Mouse (Mus musculus): ENCODE measurements around the gene Mdm2.
A peak's percentile ranks its signal among the peaks of the same experiment; 100 is the strongest.

Gene Mdm2

DNA sequence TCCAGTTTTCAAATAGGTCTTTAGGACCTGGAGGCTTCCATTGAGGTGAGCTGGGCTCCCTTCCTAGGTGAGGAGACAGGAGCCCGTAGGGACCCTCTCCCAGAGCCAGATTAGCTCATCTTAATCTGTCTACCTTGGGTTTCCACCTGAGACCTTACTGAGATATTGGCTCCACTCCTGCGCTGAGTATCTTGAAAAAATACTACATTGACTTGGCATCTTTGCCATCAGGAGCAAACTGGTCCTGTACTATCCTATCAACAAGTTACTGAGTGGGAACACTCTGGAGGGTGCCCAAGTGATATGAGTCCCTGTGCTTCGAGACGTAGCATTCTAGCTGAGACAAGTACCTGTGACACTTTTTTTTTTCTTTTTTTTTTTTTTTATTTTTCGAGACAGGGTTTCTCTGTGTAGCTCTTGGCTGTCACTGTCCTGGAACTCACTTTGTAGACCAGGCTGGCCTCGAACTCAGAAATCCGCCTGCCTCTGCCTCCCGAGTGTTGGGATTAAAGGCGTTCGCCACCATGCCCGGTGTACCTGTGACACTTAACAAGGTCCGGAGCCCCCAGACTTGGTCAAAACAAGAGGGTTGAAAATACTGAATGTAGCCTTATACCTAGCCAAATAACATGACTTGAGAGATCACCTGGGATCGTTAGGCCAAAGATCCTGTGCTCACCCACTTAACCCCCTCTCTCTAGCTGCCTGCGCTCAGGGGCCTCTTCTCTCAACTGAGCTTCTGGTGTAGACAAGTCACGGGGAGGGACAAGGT, 67.9 kb downstream of the Mdm2 start:
- no peak for DNase-seq (ENCODE audit: low read depth)

DNA sequence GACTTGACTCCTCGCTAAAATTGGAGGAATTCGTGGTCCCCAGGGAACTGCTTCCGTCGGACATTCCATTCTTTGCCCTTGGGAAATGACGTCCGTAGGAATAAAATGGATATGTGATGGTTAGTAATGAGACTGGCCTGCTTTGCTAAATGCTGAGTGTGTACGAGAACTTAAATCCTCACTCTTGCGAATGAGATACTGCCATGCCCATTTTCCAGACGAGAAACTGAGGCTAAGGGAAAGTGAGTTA, 68.4 kb downstream of the Mdm2 start:
- no peak for DNase-seq (ENCODE audit: low read depth)

- no peak for DNase-seq (ENCODE audit: low read depth)
Observed at GRCm38 (mm10) chr10:117641400-117642200, 69.0 kb downstream of the Mdm2 start.

DNA sequence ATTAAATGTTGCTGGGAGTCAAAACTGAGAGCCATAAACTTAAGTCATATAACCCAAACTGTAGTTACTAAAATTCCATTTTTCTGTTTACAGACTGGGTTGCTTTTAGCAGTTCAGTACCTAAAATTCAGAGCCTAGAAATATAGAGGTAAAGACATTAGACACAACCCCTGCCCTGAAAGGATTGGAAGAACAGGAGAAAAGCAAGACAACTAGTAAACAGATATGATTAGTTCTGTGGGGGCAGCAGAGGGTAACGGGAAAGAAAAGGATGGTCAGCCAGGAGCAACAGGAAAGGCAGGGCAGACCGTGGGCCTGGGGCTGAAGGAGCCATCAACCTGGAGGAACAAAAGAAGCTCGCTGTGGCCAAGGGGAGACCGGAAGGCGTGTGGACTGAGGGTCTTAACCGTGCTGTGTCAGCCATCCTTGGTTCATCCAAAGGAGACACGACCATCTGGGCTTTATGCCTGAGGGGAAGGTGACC, 69.9 kb downstream of the Mdm2 start:
- DNase-seq (ENCODE audit: low read depth): no peak

GRCm38 (mm10) chr10:117639899-117640594, 70.5 kb downstream of the Mdm2 start:
- DNase-seq (ENCODE audit: low read depth): peak; percentile 13

DNA sequence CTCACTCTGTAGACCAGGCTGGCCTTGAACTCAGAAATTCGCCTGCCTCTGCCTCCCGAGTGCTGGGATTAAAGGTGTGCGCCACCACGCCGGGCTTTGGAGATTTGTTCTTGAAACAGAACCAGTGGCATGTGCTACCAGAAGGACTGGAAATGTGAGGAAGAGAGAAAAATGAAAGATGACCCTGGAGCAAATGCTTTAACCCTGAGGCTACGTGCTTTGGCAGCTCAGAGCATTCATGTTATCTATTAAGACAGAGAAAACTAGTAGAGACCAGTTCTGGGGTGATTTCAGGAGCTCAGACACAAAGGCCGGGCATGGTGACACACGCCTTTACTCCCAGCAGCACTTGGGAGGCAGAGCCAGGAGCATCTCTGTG, 71.3 kb downstream of the Mdm2 start:
- DNase-seq (ENCODE audit: low read depth): no peak
